Mouse (Mus musculus) megakaryocyte, adult 5-6 weeks (primary cell): ENCODE measurements around the gene Zc3h18. TPM values are rescaled to one million over a fixed set of nuclear protein-coding genes. Genes with fewer than 3 reads are reported as not detected.
A peak's percentile ranks its signal among the peaks of the same experiment; 100 is the strongest.

ENCODE experiments used
- ATAC-seq: 2 replicates; pipeline ENCODE4 v1.8.0; 2016; ENCODE audit warnings: mild to moderate bottlenecking, inconsistent platforms; ENCODE audit not compliant: poor library complexity, severe bottlenecking
- total RNA-seq, 2 experiments: library from RNA; stranded (forward) in 1 of 2; stranded (reverse) in 1 of 2; fragments of 153-499, 151-499 nt in 1 of 2; fragments of 221-1000, 200-1000 nt in 1 of 2; gene quantifications; 2 replicates each; pipeline versions ENCODE4 v1.2.3 to v1.2.4; 2015 to 2017

Gene Zc3h18
- total RNA-seq, 2 experiments from 2014 or later: 22.0 to 50.2 TPM

GRCm38 (mm10) chr8:122460524-122461472 lies 84.4 kb downstream of the Zc3h18 start, which contains the start of gene Snai3:
Gene Snai3 (minus strand): TSS chr8:122460733.
- ATAC-seq: peak; percentile 64

GRCm38 (mm10) chr8:122461473-122462148 lies 85.2 kb downstream of the Zc3h18 start:
- ATAC-seq: no peak

- ATAC-seq: no peak
Measured at GRCm38 (mm10) chr8:122462510-122462909, 86.1 kb downstream of the Zc3h18 start.

- peak; percentile 43 for ATAC-seq
Measured at GRCm38 (mm10) chr8:122463651-122464640, 87.5 kb downstream of the Zc3h18 start.

GRCm38 (mm10) chr8:122464985-122465384 lies 88.6 kb downstream of the Zc3h18 start:
- ATAC-seq: no peak

Other genes with a start within 250 kb of the Zc3h18 start
- 4.3 and 4.5 TPM in 2 replicates for gene Zfpm1, start 94.5 kb upstream of the Zc3h18 start, total RNA-seq (2015)
- 4.8 and 5.6 TPM in 2 replicates for gene Zfpm1, start 94.5 kb upstream of the Zc3h18 start, total RNA-seq (2017)
- gene Trhr2, start 15.9 kb upstream of the Zc3h18 start, total RNA-seq (2015): not detected in 2 replicates
- gene Trhr2, start 15.9 kb upstream of the Zc3h18 start, total RNA-seq (2017): not detected in 2 replicates
- not detected in 2 replicates for gene Il17c, start 45.4 kb downstream of the Zc3h18 start, total RNA-seq (2015)
- not detected in 2 replicates for gene Il17c, start 45.4 kb downstream of the Zc3h18 start, total RNA-seq (2017)
- 547 and 634 TPM in 2 replicates for gene Cyba, start 56.3 kb downstream of the Zc3h18 start, total RNA-seq (2015)
- gene Cyba, start 56.3 kb downstream of the Zc3h18 start, total RNA-seq (2017): 285 and 337 TPM in 2 replicates
- gene Mvd, start 66.8 kb downstream of the Zc3h18 start, total RNA-seq (2015): 9.8 and 10.3 TPM in 2 replicates
- 15.2 and 15.6 TPM in 2 replicates for gene Mvd, start 66.8 kb downstream of the Zc3h18 start, total RNA-seq (2017)
- 0.09 and 0.25 TPM in 2 replicates for gene Snai3, start 84.1 kb downstream of the Zc3h18 start, total RNA-seq (2015)
- gene Snai3, start 84.1 kb downstream of the Zc3h18 start, total RNA-seq (2017): not detected in 2 replicates
- gene Rnf166, start 99.5 kb downstream of the Zc3h18 start, total RNA-seq (2015): 42.0 and 48.6 TPM in 2 replicates
- gene Rnf166, start 99.5 kb downstream of the Zc3h18 start, total RNA-seq (2017): 50.8 and 59.5 TPM in 2 replicates
- 13.5 and 16.2 TPM in 2 replicates for gene Ctu2, start 99.5 kb downstream of the Zc3h18 start, total RNA-seq (2015)
- 4.7 and 7.7 TPM in 2 replicates for gene Ctu2, start 99.5 kb downstream of the Zc3h18 start, total RNA-seq (2017)
- gene Piezo1, start 174.7 kb downstream of the Zc3h18 start, total RNA-seq (2015): 27.4 and 34.6 TPM in 2 replicates
- 30.0 and 35.9 TPM in 2 replicates for gene Piezo1, start 174.7 kb downstream of the Zc3h18 start, total RNA-seq (2017)
- gene Cdt1, start 191.4 kb downstream of the Zc3h18 start, total RNA-seq (2015): 41.7 and 41.9 TPM in 2 replicates
- 28.4 and 34.1 TPM in 2 replicates for gene Cdt1, start 191.4 kb downstream of the Zc3h18 start, total RNA-seq (2017)
- gene Aprt, start 200.3 kb downstream of the Zc3h18 start, total RNA-seq (2015): 272 and 308 TPM in 2 replicates
- gene Aprt, start 200.3 kb downstream of the Zc3h18 start, total RNA-seq (2017): 132 and 149 TPM in 2 replicates
- 52.6 and 53.0 TPM in 2 replicates for gene Galns, start 234.9 kb downstream of the Zc3h18 start, total RNA-seq (2015)
- gene Galns, start 234.9 kb downstream of the Zc3h18 start, total RNA-seq (2017): 57.5 and 63.1 TPM in 2 replicates
- gene Trappc2l, start 235.0 kb downstream of the Zc3h18 start, total RNA-seq (2015): 85.8 and 88.2 TPM in 2 replicates
- 33.0 and 37.6 TPM in 2 replicates for gene Trappc2l, start 235.0 kb downstream of the Zc3h18 start, total RNA-seq (2017)
- gene Pabpn1l, start 246.1 kb downstream of the Zc3h18 start, total RNA-seq (2015): 0.27 TPM in 1 of 2 replicates, not detected in the other
- gene Pabpn1l, start 246.1 kb downstream of the Zc3h18 start, total RNA-seq (2017): not detected in 2 replicates